Mouse (Mus musculus) adipocyte (in vitro differentiated cells): Measurements from ENCODE around the gene Rpl28.
A peak's percentile ranks its signal among the peaks of the same experiment; 100 is the strongest.
"Not testable (repeated sequence)": the region's sequence is repeated elsewhere in the genome, so short reads cannot be mapped to it uniquely, and the experiment has no call there.

Experiments used
- DNase-seq: peaks from one replicate; pipeline ENCODE4 v3.0.0-alpha.2; 2016; ENCODE audit warnings: low spot score

Gene Rpl28

GRCm38 (mm10) chr7:4783667-4784268 is 8.9 kb upstream of the Rpl28 start:
- no peak for DNase-seq

GRCm38 (mm10) chr7:4788499-4789435 is 3.9 kb upstream of the Rpl28 start:
- no peak for DNase-seq

GRCm38 (mm10) chr7:4789436-4789935 is 3.2 kb upstream of the Rpl28 start, which contains the start of gene Tmem238:
TSS of gene Tmem238 (minus strand) at chr7:4789656.
- no peak for DNase-seq

- DNase-seq, result not testable (repeated sequence)
Measured at GRCm38 (mm10) chr7:4793248-4793647, 574 bp downstream of the Rpl28 start.

GRCm38 (mm10) chr7:4793674-4794073 is 1.0 kb downstream of the Rpl28 start:
- no peak for DNase-seq

GRCm38 (mm10) chr7:4794631-4795168 is 2.0 kb downstream of the Rpl28 start:
- DNase-seq, result no peak

GRCm38 (mm10) chr7:4795767-4796433 is 3.2 kb downstream of the Rpl28 start:
- DNase-seq, result peak; percentile 57

GRCm38 (mm10) chr7:4802247-4802646 is 9.6 kb downstream of the Rpl28 start:
- no peak for DNase-seq

GRCm38 (mm10) chr7:4806716-4807115 is 14.0 kb downstream of the Rpl28 start:
- peak; percentile 57 for DNase-seq

- DNase-seq, result not testable (repeated sequence)
Measured at GRCm38 (mm10) chr7:4811131-4811530, 18.5 kb downstream of the Rpl28 start.

GRCm38 (mm10) chr7:4811842-4812302 is 19.2 kb downstream of the Rpl28 start:
- DNase-seq, result peak; percentile 40

GRCm38 (mm10) chr7:4812303-4813104 is 19.8 kb downstream of the Rpl28 start, which contains the start of gene Ube2s:
TSS of gene Ube2s (minus strand) at chr7:4812590.
- peak; percentile 99 for DNase-seq

GRCm38 (mm10) chr7:4813105-4813791 is 20.6 kb downstream of the Rpl28 start:
- DNase-seq, result peak; percentile 22

- DNase-seq, result no peak
Measured at GRCm38 (mm10) chr7:4816559-4816958, 23.9 kb downstream of the Rpl28 start.

- not testable (repeated sequence) for DNase-seq
Measured at GRCm38 (mm10) chr7:4820925-4821324, 28.3 kb downstream of the Rpl28 start.

- DNase-seq, result no peak
Measured at GRCm38 (mm10) chr7:4821690-4822089, 29.0 kb downstream of the Rpl28 start.

GRCm38 (mm10) chr7:4822162-4822907 is 29.7 kb downstream of the Rpl28 start:
- no peak for DNase-seq

GRCm38 (mm10) chr7:4825365-4825764 is 32.7 kb downstream of the Rpl28 start:
- no peak for DNase-seq

- no peak for DNase-seq
Measured at GRCm38 (mm10) chr7:4830476-4830875, 37.8 kb downstream of the Rpl28 start.
